Mouse (Mus musculus): ENCODE measurements around the gene Rnf145. TPM values are rescaled to one million over a fixed set of nuclear protein-coding genes. Genes with fewer than 3 reads are reported as not detected.

Gene Rnf145
- polyA plus RNA-seq, 1 experiment: 56.2 TPM

DNA sequence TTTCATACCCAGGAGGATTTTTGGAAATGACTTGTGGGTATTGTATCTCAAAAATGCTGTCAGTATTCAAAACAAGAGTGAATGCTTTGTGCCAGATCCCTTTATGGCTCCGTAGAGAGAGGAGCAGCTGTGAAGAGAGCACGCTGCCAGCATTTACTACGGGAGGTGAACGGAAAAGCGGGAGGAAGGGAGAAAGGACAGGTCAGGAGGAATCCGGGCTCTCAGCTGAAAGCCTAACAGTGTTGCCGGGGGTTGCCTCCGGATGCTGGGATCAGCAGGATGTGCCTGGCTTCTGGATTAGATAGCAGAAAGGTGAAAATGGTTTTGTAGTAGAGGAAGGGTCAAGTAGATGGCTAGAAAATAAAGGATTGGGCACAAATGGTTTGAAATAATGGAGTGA, 11.6 kb downstream of the Rnf145 start:
- Histone ChIP-seq H3K4me1 (ENCODE audit: control insufficient read depth, insufficient read depth, low read length) (peaks cover 1% of the 10 kb centered on the region), H3K27ac (ENCODE audit: insufficient read depth, low read length) (no peak overlapping the region), H3K27me3 (ENCODE audit: control insufficient read depth, insufficient read depth, low read length, poor library complexity, severe bottlenecking) (no peaks in the 10 kb centered on the region), H3K9me3 (replicated peaks; ENCODE audit: control insufficient read depth, insufficient read depth, low read length, poor library complexity, severe bottlenecking) (no peaks in the 10 kb centered on the region), H3K9ac (ENCODE audit: low read depth, poor library complexity, severe bottlenecking) (no peak overlapping the region), H3K36me3 (ENCODE audit: control insufficient read depth, insufficient read depth, low read length, poor library complexity, severe bottlenecking) (peaks cover 22% of the 10 kb centered on the region), H3K4me3 (ENCODE audit: low read depth, low read length) (no peak overlapping the region)
- TF ChIP-seq CTCF (IDR thresholded peaks at IDR 0.05; ENCODE audit: low read depth, low read length) (no peak), EP300 (IDR thresholded peaks at IDR 0.05; ENCODE audit: insufficient read depth, low read depth, low read length) (no peak), POLR2A (IDR thresholded peaks at IDR 0.05; ENCODE audit: insufficient read depth, low read length) (no peak)

- Histone ChIP-seq H3K27ac (ENCODE audit: insufficient read depth, low read length) (no peak overlapping the region), H3K36me3 (ENCODE audit: control insufficient read depth, insufficient read depth, low read length, poor library complexity, severe bottlenecking) (peaks cover 21% of the 10 kb centered on the region), H3K27me3 (ENCODE audit: control insufficient read depth, insufficient read depth, low read length, poor library complexity, severe bottlenecking) (no peaks in the 10 kb centered on the region), H3K9me3 (replicated peaks; ENCODE audit: control insufficient read depth, insufficient read depth, low read length, poor library complexity, severe bottlenecking) (no peaks in the 10 kb centered on the region), H3K4me3 (ENCODE audit: low read depth, low read length) (no peak overlapping the region), H3K4me1 (ENCODE audit: control insufficient read depth, insufficient read depth, low read length) (peaks cover 1% of the 10 kb centered on the region), H3K9ac (ENCODE audit: low read depth, poor library complexity, severe bottlenecking) (no peak overlapping the region)
- TF ChIP-seq POLR2A (IDR thresholded peaks at IDR 0.05; ENCODE audit: insufficient read depth, low read length) (no peak), EP300 (IDR thresholded peaks at IDR 0.05; ENCODE audit: insufficient read depth, low read depth, low read length) (no peak), CTCF (IDR thresholded peaks at IDR 0.05; ENCODE audit: low read depth, low read length) (no peak)
Measured at GRCm38 (mm10) chr11:44530867-44531266, 12.1 kb downstream of the Rnf145 start.

DNA sequence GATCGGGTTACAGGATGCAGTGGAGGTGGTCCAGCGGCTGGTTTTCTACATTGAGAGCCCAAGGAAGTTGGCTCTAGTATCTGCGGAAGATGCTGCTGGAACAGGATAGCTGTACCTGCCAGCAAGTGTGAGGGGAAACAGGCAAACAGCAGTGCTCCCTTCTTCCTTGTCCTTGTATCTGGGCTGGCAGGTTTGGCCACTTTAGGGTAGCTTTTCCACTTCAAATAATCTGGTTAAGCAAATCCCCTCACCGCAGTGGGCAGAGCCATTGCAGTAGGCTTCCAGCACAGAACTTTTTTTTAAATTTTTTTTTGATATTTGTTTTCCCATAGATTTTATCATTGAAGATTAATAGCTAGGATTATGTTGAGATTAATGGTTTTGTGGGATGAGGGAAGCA, 12.9 kb downstream of the Rnf145 start:
- no peaks in the 10 kb centered on the region for H3K27me3 ChIP-seq (ENCODE audit: control insufficient read depth, insufficient read depth, low read length, poor library complexity, severe bottlenecking)
- no peak overlapping the region for H3K27ac ChIP-seq (ENCODE audit: insufficient read depth, low read length)
- no peaks in the 10 kb centered on the region for H3K4me1 ChIP-seq (ENCODE audit: control insufficient read depth, insufficient read depth, low read length)
- peaks cover 15% of the 10 kb centered on the region; the same call in 1 of the 2 replicates for H3K36me3 ChIP-seq (ENCODE audit: control insufficient read depth, insufficient read depth, low read length, poor library complexity, severe bottlenecking)
- H3K4me3 ChIP-seq (ENCODE audit: low read depth, low read length): no peak overlapping the region
- TF ChIP-seq POLR2A (IDR thresholded peaks at IDR 0.05; ENCODE audit: insufficient read depth, low read length) (no peak), EP300 (IDR thresholded peaks at IDR 0.05; ENCODE audit: insufficient read depth, low read depth, low read length) (no peak), CTCF (IDR thresholded peaks at IDR 0.05; ENCODE audit: low read depth, low read length) (no peak)
- no peaks in the 10 kb centered on the region for H3K9me3 ChIP-seq (replicated peaks; ENCODE audit: control insufficient read depth, insufficient read depth, low read length, poor library complexity, severe bottlenecking)
- H3K9ac ChIP-seq (ENCODE audit: low read depth, poor library complexity, severe bottlenecking): no peak overlapping the region

DNA sequence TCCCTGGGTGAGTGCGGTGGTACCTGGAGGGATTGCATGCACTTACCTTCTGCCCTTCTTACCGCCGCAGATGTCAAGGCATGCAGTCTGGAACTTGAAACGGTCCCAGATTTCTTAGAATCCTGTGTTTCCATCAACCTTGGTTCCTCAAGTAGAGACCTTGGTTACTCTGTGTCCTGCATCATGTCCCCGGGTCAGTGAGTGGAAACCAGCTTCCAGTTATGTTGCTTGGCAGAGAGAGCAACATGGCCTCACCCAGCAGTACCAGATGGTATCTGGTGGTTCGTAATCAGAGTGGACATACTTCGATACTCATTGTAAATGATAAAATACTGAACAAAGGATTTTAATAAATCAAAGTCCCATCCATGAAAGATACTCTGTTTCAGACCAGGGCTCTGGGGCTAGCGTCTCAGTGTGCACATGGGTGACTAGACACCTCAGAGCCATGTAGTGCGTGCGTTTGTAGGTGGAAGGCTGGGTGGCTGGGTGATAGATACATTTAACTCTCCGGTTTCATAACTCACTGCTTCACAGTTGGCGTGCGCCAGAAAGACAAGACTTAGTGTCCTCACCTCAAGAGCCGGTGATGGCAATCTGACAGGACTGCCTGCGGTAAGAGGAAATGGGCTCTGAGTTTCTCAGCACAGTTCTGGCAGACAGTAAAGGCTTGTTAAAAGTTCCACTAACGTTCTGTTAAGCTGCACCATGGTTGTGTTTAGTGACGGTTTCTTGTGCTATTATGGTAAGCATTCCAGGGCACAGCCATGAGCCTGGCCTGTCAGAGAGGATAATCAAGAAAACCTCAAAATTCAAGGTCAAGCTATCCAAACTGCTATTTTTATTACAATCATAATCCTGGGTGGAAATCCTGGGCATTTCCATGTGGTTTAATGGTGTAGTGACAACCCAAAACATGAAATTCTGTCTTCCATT, 14.3 kb downstream of the Rnf145 start:
- Histone ChIP-seq H3K9ac (ENCODE audit: low read depth, poor library complexity, severe bottlenecking) (no peak overlapping the region), H3K27me3 (ENCODE audit: control insufficient read depth, insufficient read depth, low read length, poor library complexity, severe bottlenecking) (no peaks in the 10 kb centered on the region), H3K36me3 (ENCODE audit: control insufficient read depth, insufficient read depth, low read length, poor library complexity, severe bottlenecking) (peaks cover 13% of the 10 kb centered on the region; the same call in 1 of the 2 replicates), H3K9me3 (replicated peaks; ENCODE audit: control insufficient read depth, insufficient read depth, low read length, poor library complexity, severe bottlenecking) (no peaks in the 10 kb centered on the region), H3K4me1 (ENCODE audit: control insufficient read depth, insufficient read depth, low read length) (no peaks in the 10 kb centered on the region), H3K27ac (ENCODE audit: insufficient read depth, low read length) (no peak overlapping the region), H3K4me3 (ENCODE audit: low read depth, low read length) (no peak overlapping the region)
- TF ChIP-seq POLR2A (IDR thresholded peaks at IDR 0.05; ENCODE audit: insufficient read depth, low read length): no peak
- no peak for TF ChIP-seq CTCF (IDR thresholded peaks at IDR 0.05; ENCODE audit: low read depth, low read length)
- no peak for TF ChIP-seq EP300 (IDR thresholded peaks at IDR 0.05; ENCODE audit: insufficient read depth, low read depth, low read length)

DNA sequence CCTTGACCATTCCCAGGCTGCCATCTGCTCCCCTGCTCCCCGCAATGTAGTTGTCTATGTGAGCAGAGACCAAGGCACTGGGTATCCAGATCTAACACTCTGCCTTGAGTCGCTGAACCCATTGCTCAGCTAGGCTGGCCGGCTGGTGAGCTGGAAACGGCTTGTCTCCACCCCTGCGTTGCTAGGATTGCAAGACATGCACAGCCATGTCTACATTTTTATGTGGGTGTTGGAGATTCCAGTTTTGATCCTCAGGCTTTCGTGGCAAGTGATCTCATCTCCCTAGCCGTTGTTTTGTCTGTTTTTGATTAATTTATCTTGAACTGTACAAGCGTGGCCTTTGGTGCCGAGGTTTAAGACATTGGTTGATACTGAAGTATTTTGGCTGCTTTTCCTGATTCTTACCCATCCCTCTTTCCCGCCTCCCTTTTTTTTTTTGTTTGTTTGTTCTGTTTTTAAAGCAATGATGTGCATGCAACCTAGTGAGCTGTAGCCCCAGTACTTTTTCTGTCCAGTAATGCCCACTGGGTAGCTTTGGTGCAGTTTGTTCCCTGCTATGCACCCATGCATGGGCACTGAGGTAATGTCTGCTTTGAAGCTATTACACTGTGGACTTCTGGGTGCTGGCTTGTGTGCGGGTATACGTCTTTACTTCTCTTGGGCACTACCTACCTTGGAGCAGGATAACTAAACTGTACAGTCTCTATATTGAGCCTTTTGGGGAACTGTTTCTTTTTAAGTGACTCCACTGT, 16.4 kb downstream of the Rnf145 start:
- Histone ChIP-seq H3K27me3 (ENCODE audit: control insufficient read depth, insufficient read depth, low read length, poor library complexity, severe bottlenecking) (no peaks in the 10 kb centered on the region), H3K36me3 (ENCODE audit: control insufficient read depth, insufficient read depth, low read length, poor library complexity, severe bottlenecking) (peaks cover 13% of the 10 kb centered on the region; the same call in 1 of the 2 replicates), H3K4me3 (ENCODE audit: low read depth, low read length) (no peak overlapping the region), H3K9me3 (replicated peaks; ENCODE audit: control insufficient read depth, insufficient read depth, low read length, poor library complexity, severe bottlenecking) (no peaks in the 10 kb centered on the region), H3K4me1 (ENCODE audit: control insufficient read depth, insufficient read depth, low read length) (no peaks in the 10 kb centered on the region), H3K9ac (ENCODE audit: low read depth, poor library complexity, severe bottlenecking) (no peak overlapping the region), H3K27ac (ENCODE audit: insufficient read depth, low read length) (no peak overlapping the region)
- TF ChIP-seq EP300 (IDR thresholded peaks at IDR 0.05; ENCODE audit: insufficient read depth, low read depth, low read length) (no peak), POLR2A (IDR thresholded peaks at IDR 0.05; ENCODE audit: insufficient read depth, low read length) (no peak), CTCF (IDR thresholded peaks at IDR 0.05; ENCODE audit: low read depth, low read length) (no peak)

Measured in ES-Bruce4 (cell line).